Mouse (Mus musculus) urinary bladder, adult 2 months (tissue): Measurements from ENCODE around the gene Amz2. TPM values are rescaled to one million over a fixed set of nuclear protein-coding genes. Genes with fewer than 3 reads are reported as not detected.

Experiments
- DNase-seq: peaks from one replicate; pipeline ENCODE4 v3.0.0; 2022; ENCODE audit warnings: low spot score
- polyA plus RNA-seq: library from polyadenylated mRNA; depleted of rRNA; stranded (reverse); fragments of >200 nt; gene quantifications from 2 replicates; pipeline ENCODE4 v1.2.3, GENCODE M21; 2012

The Amz2 gene
- polyA plus RNA-seq, 1 experiment = 47.4 TPM

DNA sequence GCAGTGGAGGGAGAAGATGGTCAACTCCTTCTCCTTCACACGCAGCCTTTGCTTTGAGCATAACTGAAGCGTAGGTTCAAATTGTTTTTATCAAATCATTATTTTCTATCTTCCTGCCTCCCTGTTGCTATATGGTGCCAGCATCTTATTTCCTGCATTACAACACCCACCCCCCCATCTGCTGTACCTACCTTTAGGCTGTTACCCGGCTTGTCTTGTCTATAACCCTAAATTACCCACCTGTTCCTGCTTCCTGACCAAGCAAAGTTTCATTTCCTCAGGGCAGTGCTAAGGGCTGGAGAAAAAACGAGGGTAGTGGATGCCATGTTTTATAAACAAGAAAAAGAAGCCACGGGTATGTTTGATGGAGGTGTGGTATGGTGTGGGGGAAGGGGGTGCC lies 4.5 kb upstream of the Amz2 start:
- DNase-seq = no peak

DNA sequence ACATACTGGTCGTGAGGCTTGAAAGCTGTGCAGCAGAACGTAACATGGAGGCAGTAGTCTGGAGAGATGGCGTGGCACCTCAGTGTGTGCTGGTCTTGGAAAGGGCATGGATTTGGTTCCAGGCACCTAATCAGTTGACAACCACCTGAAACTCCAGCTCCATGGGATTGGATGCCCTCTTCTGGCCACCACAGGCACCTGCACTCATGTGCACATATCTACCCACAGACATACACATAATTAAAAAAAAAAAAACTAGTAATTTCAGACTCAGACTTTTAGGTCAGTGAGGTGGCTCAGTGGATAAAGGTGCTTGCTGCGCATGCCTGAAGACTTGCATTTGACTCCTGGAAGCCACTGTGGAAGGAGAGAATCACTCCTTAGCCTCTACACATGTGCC lies 3.5 kb upstream of the Amz2 start:
- no peak for DNase-seq

DNA sequence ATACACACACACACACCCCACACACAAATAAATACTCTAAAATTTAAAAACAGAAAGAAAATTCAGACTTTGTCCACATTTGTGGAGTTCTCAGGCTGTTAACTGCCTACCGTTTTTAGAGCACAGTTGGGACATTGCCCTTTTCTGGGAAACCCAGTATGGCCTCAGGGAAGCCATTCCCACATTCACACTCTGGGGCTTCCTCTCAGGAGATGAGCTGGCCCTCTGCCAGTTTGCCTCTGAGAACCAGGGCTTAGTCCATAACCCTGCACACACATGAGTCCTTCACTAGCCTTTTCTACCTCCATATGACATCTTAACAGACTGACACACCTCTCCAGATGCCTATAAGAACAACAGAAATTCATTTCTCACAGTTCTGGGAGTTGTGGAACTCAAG lies 2.5 kb upstream of the Amz2 start:
- DNase-seq = no peak

DNA sequence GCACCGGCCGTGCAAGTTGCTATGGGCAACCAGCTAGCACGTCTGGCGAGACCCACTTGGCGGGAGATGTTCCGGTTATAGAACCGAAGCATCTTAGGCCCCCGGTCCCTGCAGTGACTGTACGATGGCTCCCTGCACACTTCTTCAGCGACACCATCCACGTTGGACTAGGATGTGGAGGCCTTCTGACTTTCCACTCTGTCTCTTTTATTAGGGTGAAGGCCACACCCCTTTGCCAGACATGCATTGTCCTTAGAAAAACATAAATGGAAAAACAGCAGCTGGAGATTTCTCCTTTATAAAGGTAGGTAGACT lies 483 bp downstream of the Amz2 start:
- no peak for DNase-seq

DNA sequence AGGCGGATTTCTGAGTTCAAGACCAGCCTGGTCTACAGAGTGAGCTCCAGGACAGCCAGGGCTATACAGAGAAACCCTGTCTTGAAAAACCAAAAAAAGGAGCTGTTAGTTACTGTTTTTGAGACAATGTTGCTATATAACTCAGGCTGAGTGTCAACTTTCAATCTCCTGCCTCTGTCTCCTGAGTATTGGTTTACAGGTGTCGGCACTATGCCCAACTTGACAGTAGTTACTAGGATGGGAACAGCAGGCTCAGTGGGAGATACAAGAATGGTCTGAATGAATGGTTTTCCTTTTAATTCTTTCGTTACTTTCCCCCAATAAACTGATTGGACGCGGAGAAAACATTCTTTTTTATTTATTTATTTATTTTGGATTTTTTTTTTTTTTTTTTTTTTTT lies 1.6 kb downstream of the Amz2 start:
- DNase-seq = no peak

DNA sequence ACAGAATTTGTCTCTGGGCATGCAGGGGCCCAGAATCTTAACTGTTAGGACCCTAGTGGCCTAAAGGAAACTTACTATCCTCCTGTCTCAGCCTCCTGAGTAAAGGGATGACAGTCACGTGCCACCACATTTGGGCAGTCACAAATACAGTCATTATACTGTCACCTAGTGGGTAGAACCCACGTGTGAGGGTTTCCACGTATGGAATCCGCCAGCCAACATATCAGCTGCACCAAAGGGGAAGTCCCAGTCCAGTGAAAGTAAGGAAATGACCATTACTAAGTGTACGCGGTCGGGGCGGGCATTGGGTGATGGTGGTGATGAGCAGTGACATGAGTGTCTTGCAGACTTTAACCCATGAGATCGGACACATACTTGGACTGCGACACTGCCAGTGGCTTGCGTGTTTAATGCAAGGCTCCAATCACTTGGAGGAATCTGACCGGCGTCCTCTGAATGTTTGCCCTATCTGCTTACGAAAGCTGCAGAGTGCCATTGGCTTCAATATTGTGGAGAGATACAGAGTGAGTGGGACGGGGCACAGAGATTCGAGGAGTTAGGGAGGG lies 8.6 kb downstream of the Amz2 start:
- DNase-seq = no peak

DNA sequence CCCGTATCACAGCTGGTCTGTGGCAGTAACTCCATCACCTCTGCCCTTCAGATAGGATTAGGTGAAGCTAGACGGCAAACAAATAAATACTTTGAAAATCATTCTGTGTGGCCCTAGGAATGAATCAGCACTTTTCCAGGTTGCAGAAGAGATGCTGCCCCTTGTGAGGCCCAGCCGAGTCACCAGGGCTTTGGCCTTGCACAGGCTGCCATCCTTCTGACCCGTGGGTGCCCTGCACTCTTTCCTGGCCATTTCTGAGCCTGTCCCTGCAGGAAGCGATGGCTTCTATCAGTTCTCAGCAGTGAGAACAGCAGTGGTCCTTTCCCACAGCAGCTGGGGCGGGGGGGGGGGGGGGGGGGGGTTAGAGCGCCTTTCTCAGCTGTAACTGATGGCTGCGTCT lies 11.1 kb downstream of the Amz2 start:
- DNase-seq = no peak

DNA sequence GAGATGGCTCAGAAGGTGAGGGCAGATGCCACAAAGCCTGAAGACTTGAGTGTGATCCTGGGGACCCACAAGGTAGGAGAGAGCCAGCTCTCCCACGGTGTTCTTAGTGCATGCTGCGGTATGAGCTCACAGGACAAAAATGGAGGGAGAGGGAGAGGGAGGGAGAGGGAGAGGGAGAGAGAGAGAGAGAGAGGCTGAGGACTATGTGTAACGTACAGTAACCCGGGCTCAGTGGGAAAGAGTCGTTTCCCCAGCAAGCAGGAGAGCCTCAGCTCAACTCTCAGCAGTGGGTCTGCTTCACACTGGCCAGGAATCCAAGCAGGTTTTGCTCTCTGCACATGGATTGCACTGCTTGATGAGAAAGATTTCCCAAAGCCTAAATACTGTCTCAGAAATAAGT lies 13.5 kb downstream of the Amz2 start:
- no peak for DNase-seq

DNA sequence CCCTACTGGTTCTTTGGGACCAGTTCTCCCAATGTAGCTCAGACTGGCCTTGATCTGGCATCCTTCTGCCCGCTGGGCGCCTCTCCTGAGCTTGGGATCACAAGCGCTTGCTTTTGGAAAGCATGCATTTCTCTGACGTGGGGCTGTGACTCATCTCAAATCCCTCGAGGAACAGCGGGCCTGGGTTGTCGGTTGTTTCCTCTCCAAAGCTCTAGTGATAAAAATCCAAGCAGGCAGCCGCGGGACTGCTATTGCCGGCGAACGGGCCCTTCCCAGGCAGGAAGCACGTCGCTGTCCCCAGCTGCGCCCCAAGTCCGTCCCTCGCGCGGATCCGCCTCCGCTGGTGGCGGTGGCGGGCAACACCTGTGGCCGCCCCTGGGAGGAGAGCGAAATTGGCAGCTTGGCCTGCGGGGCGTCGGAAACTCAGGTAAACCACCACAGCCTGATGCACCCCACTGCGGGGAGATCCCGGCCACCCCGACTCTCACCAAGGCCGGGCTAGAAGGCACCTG lies 14.1 kb downstream of the Amz2 start:
- peak; percentile 67 for DNase-seq

DNA sequence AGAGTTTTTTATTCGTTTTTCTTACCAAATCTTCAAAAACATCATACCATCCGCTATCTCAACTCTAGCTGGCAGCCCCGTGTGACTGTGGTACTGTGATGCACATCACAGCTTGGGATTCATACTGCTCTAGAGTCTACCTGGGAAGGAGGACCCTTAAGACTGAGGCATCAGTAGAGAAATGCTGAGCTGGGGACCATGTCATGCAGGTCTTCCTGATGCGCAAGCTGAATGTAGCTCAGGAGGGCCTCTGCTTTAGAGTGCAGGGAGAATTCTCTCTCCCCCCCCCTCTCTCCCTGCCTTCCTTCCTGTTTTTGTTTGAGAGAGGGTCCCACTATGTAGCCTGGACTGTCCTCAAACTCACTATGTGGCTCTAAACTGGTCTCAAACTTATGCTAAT lies 14.9 kb downstream of the Amz2 start:
- no peak for DNase-seq

DNA sequence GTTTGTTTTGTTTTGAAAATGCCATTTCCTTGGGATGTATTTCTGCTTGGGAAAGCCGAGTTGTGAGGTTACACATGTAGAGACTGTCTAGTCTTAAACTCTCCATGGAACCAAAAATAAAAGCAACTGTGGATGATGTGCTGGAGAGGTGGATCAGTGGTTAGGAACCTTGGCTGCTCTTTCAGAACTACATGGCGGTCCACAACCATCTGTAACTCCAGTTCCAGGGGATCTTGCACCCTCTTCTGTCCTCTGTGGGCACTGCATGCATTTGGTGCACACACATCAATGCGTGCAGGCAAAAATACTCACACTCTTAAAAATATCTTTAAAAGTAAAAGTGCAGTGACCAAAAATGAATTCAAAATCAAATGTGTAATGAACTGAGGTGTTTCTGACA lies 15.4 kb downstream of the Amz2 start:
- no peak for DNase-seq

DNA sequence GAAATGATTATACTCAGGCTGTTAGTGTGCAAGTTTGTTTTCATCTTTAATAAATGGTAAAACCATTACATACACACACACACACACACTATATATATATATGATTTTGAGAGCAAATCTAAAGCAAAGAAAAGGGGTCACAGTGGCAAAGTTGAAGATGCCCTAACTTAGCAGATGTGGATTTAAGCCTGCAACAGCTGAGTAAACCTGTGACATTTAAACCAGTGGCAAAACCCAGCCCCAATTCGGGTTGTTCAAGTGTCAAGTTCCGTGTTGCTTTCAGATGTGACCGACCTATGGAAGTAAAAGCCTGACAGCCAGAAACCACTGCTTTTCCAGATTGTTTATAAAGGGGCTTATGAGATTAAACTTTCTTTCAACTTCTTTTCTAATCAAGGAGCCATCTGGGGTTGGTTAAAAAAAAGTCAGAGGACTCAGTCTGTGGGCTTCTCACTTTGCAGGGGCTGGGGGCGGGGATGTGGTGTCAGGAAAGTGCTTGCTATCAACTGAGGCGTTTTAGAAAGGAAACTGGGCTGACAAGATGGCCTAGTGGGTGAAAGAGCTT lies 16.5 kb downstream of the Amz2 start:
- DNase-seq = no peak

DNA sequence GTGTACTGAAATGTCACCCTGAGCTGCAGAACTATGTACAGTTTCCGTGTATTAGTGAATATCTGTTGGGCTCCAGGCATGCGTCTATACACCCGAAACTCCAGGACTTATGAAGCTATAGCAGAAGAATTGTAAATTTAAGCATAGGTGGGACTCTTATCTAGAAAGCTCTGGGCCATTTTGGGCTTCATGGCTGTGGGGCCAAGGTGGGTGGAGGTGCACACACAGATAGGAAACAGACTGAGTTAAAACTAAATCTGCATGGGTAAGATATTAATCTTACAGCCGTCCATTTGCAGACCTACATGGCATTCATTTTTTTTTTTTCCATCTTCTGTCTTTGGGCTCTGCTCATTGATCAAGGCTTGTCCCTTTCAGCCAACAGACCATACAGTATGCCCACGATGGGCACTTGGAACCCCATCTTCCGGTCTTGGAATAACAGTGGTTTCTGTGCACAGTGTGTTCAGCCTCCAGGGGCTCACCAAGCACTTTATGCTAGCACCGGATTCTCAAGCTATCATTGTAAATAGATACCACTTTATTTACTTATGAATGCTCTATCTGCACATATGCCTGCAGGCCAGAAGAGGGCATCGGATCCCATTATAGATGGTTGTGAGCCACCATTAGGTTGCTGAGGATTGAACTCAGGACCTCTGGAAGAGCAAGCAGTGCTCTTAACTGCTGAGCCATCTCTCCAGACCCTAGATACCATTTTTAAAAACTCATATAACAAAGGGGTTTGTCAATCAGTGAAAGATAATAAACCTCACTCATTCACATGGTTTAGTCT lies 17.9 kb downstream of the Amz2 start:
- no peak for DNase-seq

DNA sequence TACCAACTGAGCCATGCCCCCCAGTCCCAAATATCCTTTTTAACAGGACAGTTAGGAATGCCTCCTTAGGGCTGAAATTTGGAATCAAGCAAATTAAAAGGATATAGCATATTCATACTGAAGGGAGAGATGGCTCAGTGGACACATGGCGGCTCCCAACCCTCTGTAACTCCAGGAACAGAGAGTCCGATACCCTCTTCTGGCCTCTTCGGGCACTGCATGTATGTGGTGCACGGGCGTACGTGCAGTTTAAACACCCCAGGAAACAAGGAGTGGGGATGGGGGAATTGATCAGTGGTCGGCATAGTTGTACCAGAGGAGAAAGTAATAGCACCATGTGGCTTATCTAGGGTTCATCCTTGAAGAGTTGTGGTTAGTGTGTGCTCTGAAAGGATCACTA lies 18.9 kb downstream of the Amz2 start:
- DNase-seq = no peak

DNA sequence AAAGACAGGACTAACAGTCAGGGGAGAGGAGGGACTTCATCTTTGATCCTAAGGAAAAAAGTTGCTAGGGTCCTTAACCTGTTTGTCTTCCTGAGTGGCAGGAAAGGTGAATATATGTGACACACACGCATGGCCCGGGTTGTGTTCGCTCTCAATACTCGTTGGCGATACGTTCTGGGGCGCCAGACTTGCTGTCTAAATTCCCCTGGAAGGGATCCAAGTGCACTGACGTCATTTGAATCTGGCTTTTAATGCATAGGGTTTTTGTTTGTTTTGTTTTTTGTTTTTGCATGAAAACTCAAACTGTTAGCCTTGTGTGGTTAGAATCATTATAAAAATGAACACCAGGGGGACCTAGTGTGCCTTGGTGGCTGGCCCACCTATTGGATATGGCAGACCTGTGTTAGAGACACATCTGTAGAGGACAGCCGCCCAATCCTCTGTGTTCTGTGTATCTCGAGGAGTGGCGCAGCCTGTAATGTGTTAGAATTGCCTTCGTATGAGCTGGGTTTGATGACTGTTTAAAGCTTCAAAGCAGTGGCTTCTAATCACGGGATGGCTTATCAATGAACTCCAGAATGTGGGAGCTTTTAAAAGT lies 19.8 kb downstream of the Amz2 start:
- DNase-seq = no peak

DNA sequence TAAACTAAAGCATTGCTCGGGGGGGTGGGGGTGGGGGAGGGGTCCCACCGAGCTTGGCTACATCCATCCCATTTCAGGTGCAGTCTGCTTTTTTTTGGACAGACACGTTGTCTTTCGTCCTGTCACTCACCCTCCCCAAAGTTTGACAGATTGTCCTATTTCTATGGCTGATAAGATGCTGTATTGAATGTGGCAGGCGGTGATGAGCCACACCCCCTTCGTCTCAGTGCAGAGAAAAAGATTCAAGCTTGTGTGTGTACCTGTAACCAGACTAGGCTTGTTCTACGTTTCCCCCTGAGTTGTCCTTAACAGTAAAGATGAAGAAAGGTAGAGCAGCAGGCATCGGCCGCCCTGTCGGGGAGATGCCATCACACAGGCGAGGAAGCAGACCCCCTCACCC lies 25.4 kb downstream of the Amz2 start:
- no peak for DNase-seq

DNA sequence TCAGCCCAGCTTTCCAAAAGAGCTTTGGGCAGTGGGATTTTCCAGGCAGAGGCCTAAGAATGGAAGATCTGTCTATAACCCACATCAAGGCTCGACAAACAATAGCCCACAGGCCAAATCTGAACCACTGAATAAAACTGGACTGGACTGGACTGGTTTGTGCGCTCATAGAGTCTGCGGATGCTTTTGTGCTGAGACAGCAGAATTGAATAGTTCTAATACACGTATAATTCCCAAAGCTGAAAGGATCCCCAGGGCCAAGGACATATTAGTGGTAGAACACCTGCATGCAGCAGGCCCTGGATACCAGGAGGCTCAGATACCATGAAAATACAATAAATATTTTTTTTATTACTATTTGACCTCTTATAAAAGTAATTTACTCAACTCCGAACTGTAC lies 30.5 kb downstream of the Amz2 start:
- no peak for DNase-seq

DNA sequence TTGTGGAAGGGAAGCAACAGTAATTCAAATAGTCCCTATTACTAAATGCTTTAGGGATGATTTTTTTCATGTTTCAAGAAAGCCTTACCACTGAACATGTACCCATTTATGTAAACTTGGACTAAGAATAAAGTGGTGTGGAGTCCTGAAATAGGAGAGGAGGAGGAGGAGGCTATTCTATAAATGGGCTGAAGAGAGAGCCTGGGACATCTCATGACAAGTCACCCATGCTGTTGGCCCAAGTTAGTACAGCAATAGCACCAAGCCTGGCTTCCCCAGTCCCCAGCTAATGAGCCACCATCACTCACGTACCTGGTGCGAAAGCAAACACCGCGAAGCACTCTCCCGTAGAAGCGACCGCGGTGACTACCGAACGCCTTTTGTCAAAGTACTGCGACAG lies 32.4 kb downstream of the Amz2 start:
- no peak for DNase-seq

DNA sequence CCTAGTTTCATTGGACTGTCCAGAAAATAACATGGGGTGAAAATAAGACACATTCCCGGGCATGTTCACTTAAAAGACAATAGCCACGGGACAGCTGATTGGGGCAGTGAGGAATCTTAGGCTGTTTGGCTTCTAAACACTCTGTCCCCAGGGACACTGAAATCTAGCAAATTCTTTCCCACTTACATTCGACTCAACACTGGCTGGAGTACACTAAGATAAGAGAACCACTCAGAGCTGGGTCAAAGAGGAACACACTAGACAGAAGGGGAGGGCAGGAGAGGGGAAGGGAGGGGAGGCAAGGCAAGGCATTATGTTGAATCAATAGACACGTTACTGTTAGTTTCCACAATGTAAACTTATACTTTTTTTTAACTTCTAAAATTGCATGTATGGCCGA lies 34.8 kb downstream of the Amz2 start:
- DNase-seq = no peak

DNA sequence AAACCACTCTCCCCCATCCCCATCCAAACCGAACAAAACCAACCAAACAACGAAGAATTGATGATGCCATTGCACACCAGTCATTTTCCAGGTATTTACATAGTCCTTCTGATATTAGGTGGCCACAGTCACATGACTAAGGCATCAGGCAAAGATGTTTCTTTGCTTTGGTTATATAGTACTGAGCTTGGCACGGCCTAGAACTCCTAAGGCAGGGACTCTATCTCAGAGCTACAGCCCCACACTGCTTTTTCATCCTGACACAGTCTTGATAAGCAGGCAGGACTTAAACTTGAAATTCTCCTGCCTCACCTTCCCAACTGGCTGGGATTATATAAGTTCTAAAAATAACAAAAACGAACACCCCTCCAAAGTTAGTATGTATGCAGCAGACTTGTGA lies 39.3 kb downstream of the Amz2 start:
- DNase-seq = no peak

DNA sequence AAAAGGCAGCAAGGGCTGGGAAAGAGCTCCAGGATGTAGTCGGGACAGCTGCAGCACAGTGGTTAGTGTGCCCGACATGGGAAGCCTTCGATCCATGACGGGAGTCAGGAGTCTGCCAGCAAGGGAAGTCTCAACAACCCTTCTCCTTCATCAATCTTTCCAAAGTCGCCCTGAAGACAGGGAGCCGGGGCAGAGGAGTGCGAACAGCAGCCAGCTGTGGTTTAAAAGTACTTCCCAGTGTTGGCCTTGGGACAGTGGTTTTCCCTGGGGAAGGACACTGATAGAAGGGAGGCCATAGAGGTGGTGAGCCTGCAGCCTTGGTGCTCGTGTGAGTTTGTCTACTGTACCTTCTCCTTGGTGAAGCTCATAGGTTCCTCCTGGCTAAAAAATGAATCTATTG lies 41.2 kb downstream of the Amz2 start:
- DNase-seq = no peak

DNA sequence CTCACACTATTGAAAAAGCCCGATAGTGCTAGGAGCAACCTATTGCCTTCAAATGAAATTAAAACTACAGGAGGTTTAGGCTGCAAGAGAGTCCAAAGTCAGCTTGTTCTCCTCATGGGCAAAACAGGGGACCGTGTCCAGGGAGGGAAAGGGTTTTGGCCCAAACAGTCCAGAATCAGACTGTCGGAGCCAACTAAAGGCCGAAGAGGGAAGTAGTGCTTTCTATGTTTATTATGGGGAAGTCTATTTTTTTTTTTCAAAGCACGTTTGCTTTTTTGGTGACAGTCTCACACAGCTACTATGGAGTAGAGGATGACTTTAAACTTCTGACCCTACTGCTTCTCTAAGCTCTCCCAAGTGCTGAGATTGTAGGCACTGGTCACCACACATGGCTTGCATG lies 42.4 kb downstream of the Amz2 start:
- DNase-seq = no peak

DNA sequence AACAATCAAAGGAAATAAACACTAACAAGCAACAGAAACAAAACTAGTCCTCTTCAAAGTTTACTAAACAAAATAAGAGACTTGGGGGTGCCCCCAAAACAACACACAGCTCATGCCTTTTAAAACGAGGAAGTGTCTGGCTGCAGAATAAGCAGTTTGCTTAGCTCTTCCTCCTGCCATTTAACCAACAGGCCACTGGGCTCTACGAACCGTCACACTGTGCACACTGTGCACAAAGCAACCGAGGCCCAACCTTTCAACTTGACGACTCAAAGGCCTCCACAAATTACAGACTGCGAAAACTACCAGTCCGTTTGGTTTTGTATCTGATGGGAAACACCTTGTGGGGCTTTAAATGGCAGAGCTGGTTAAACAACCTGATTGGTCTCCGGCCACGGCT lies 44.4 kb downstream of the Amz2 start:
- no peak for DNase-seq
